Mouse (Mus musculus) neural tube, embryonic 14.5 days (tissue): Measurements from ENCODE around the gene Arhgef19. TPM values are rescaled to one million over a fixed set of nuclear protein-coding genes. Genes with fewer than 3 reads are reported as not detected.

Experiments used
- ATAC-seq: fragments of 200-750 bp; cut with Nextera tagmentation; 2 replicates; pipeline ENCODE4 v1.8.0; 2017; ENCODE audit warnings: low read depth, mild to moderate bottlenecking, moderate TSS enrichment, moderate library complexity
- H3K27ac ChIP-seq: fragments of 300-500 bp; sonication (generic); 2 replicates; pipeline ENCODE4 v1.5.1; 2014; ENCODE audit warnings: low read depth, mild to moderate bottlenecking, control low read depth, low read length, moderate library complexity, mixed read lengths
- H3K27me3 ChIP-seq: fragments of 300-500 bp; sonication (generic); 2 replicates; pipeline ENCODE4 v1.6.1; 2014; ENCODE audit warnings: low read length; ENCODE audit not compliant: control insufficient read depth, insufficient read depth
- H3K36me3 ChIP-seq: fragments of 300-500 bp; sonication (generic); 2 replicates; pipeline ENCODE4 v1.6.1; 2014; ENCODE audit warnings: low read length, mixed read lengths; ENCODE audit not compliant: control insufficient read depth, insufficient read depth
- H3K4me1 ChIP-seq: fragments of 300-500 bp; sonication (generic); 2 replicates; pipeline ENCODE4 v1.6.1; 2014; ENCODE audit warnings: low read length; ENCODE audit not compliant: control insufficient read depth, insufficient read depth
- H3K4me2 ChIP-seq: fragments of 300-500 bp; sonication (generic); 2 replicates; pipeline ENCODE4 v1.6.1; 2014; ENCODE audit warnings: mild to moderate bottlenecking, low read depth, low read length, control low read depth
- H3K4me3 ChIP-seq: fragments of 300-500 bp; sonication (generic); 2 replicates; pipeline ENCODE4 v1.5.1; 2014; ENCODE audit warnings: low read depth, low read length, control low read depth, mixed read lengths
- H3K9ac ChIP-seq: fragments of 300-500 bp; sonication (generic); replicated peaks from 2 replicates; pipeline ENCODE4 v1.6.1; 2014; ENCODE audit warnings: low read depth, mild to moderate bottlenecking, control low read depth, low read length, mixed read lengths
- H3K9me3 ChIP-seq: fragments of 300-500 bp; sonication (generic); 2 replicates; pipeline ENCODE4 v1.6.1; 2016; ENCODE audit warnings: low read length; ENCODE audit not compliant: control insufficient read depth
- WGBS: fragments of 180-500 bp; shearing (Covaris S2); extraction: QIAGEN DNeasy Blood & Tissue Kit; methylation state at CpG from one replicate; pipeline ENCODE4 v1.1.7; 2014; 5-methylcytosine and 5-hydroxymethylcytosine counted together
- polyA plus RNA-seq: library from polyadenylated mRNA; unstranded; fragments of >200 nt; fragmentation: Nextera tagmentation; extraction: Ambion mirVana; gene quantifications from 2 replicates; pipeline ENCODE4 v1.2.1, GENCODE M21; 2014

The Arhgef19 gene
- polyA plus RNA-seq, 1 experiment from 2014 or later, result 0.68 TPM

- H3K36me3 ChIP-seq, result no peaks in the 10 kb centered on the region
- no peak overlapping the region for H3K27ac ChIP-seq
- H3K4me1 ChIP-seq, result no peaks in the 10 kb centered on the region
- no peak for ATAC-seq
- H3K9ac ChIP-seq, result no peak overlapping the region
- 87% methylated on average over 5 of the region's 5 CpGs for WGBS
- H3K4me3 ChIP-seq, result no peak overlapping the region
- no peaks in the 10 kb centered on the region for H3K27me3 ChIP-seq
- no peak overlapping the region for H3K4me2 ChIP-seq
- no peaks in the 10 kb centered on the region for H3K9me3 ChIP-seq
These were observed 16.5 kb upstream of the Arhgef19 start for GRCm38 (mm10) chr4:141222752-141223151.

- ATAC-seq, result no peak
- Histone ChIP-seq H3K9ac (no peak overlapping the region), H3K27ac (no peak overlapping the region), H3K4me3 (no peak overlapping the region), H3K9me3 (no peaks in the 10 kb centered on the region), H3K36me3 (no peaks in the 10 kb centered on the region), H3K27me3 (no peaks in the 10 kb centered on the region), H3K4me2 (no peak overlapping the region), H3K4me1 (no peaks in the 10 kb centered on the region)
- WGBS, result 89% methylated on average over 7 of the region's 7 CpGs
These were observed 10.6 kb upstream of the Arhgef19 start for GRCm38 (mm10) chr4:141228687-141229086.

GRCm38 (mm10) chr4:141233196-141233595, 6.1 kb upstream of the Arhgef19 start:
- 92% methylated on average over 4 of the region's 4 CpGs for WGBS

GRCm38 (mm10) chr4:141235537-141236111, 3.7 kb upstream of the Arhgef19 start:
- no peak for ATAC-seq

More at GRCm38 (mm10) chr4:141233196-141233595, 6.1 kb upstream of the Arhgef19 start:
- Histone ChIP-seq H3K27ac (no peak overlapping the region), H3K27me3 (0 out of 2 replicates have a peak, but pooled peaks cover 5% of the 10 kb centered on the region), H3K4me3 (no peak overlapping the region), H3K36me3 (no peaks in the 10 kb centered on the region), H3K4me2 (no peak overlapping the region), H3K4me1 (no peaks in the 10 kb centered on the region), H3K9ac (no peak overlapping the region), H3K9me3 (no peaks in the 10 kb centered on the region)
- no peak for ATAC-seq

GRCm38 (mm10) chr4:141236856-141237255, 2.4 kb upstream of the Arhgef19 start:
- H3K9ac ChIP-seq, result no peak overlapping the region
- no peak overlapping the region for H3K27ac ChIP-seq
- ATAC-seq, result no peak
- 73% methylated on average over 3 of the region's 3 CpGs for WGBS
- H3K4me1 ChIP-seq, result peaks cover 12% of the 10 kb centered on the region
- no peaks in the 10 kb centered on the region for H3K9me3 ChIP-seq
- no peak overlapping the region for H3K4me2 ChIP-seq
- H3K27me3 ChIP-seq, result peaks cover 25% of the 10 kb centered on the region
- H3K36me3 ChIP-seq, result no peaks in the 10 kb centered on the region
- no peak overlapping the region for H3K4me3 ChIP-seq

More at GRCm38 (mm10) chr4:141235537-141236111, 3.7 kb upstream of the Arhgef19 start:
- H3K9ac ChIP-seq, result no peak overlapping the region
- H3K27me3 ChIP-seq, result peaks cover 13% of the 10 kb centered on the region
- H3K27ac ChIP-seq, result no peak overlapping the region
- H3K4me1 ChIP-seq, result peaks cover 12% of the 10 kb centered on the region
- no peaks in the 10 kb centered on the region for H3K9me3 ChIP-seq
- WGBS, result 53% methylated on average over 6 of the region's 6 CpGs
- no peak overlapping the region for H3K4me2 ChIP-seq
- H3K4me3 ChIP-seq, result no peak overlapping the region
- H3K36me3 ChIP-seq, result no peaks in the 10 kb centered on the region

- 4% methylated on average over 20 of the region's 20 CpGs for WGBS
- Histone ChIP-seq H3K36me3 (no peaks in the 10 kb centered on the region), H3K9ac (peak overlapping the region; percentile 28; the same call in 1 of the 2 replicates)
These were observed 559 bp upstream of the Arhgef19 start for GRCm38 (mm10) chr4:141238492-141239387.

GRCm38 (mm10) chr4:141240617-141241016, 1.3 kb downstream of the Arhgef19 start:
- Histone ChIP-seq H3K27ac (no peak overlapping the region), H3K9ac (no peak overlapping the region), H3K36me3 (no peaks in the 10 kb centered on the region), H3K9me3 (no peaks in the 10 kb centered on the region), H3K4me3 (no peak overlapping the region), H3K4me1 (peaks cover 21% of the 10 kb centered on the region), H3K4me2 (no peak overlapping the region), H3K27me3 (peaks cover 30% of the 10 kb centered on the region)
- no peak for ATAC-seq
- 3% methylated on average over 14 of the region's 14 CpGs for WGBS

More at GRCm38 (mm10) chr4:141238492-141239387, 559 bp upstream of the Arhgef19 start:
- H3K27ac ChIP-seq, result no peak overlapping the region
- peak overlapping the region; percentile 55 for H3K4me2 ChIP-seq
- H3K9me3 ChIP-seq, result no peaks in the 10 kb centered on the region
- H3K4me3 ChIP-seq, result peak overlapping the region; percentile 26
- peaks cover 30% of the 10 kb centered on the region for H3K27me3 ChIP-seq
- peaks cover 19% of the 10 kb centered on the region for H3K4me1 ChIP-seq
- no peak for ATAC-seq

- Histone ChIP-seq H3K9me3 (no peaks in the 10 kb centered on the region), H3K36me3 (no peaks in the 10 kb centered on the region), H3K27ac (no peak overlapping the region), H3K9ac (no peak overlapping the region), H3K4me3 (no peak overlapping the region), H3K4me2 (no peak overlapping the region), H3K27me3 (peaks cover 30% of the 10 kb centered on the region), H3K4me1 (peaks cover 27% of the 10 kb centered on the region)
- no peak for ATAC-seq
- WGBS, result 35% methylated on average over 15 of the region's 15 CpGs
These were observed 2.6 kb downstream of the Arhgef19 start for GRCm38 (mm10) chr4:141241861-141242260.

- Histone ChIP-seq H3K9me3 (no peaks in the 10 kb centered on the region), H3K27me3 (peaks cover 37% of the 10 kb centered on the region), H3K27ac (no peak overlapping the region), H3K36me3 (no peaks in the 10 kb centered on the region), H3K4me1 (peaks cover 36% of the 10 kb centered on the region), H3K9ac (no peak overlapping the region), H3K4me2 (no peak overlapping the region), H3K4me3 (no peak overlapping the region)
- ATAC-seq, result no peak
- 6% methylated on average over 9 of the region's 11 CpGs for WGBS
These were observed 3.4 kb downstream of the Arhgef19 start for GRCm38 (mm10) chr4:141242651-141243241.
